Mouse (Mus musculus): ENCODE measurements around the gene Zcchc10. TPM values are rescaled to one million over a fixed set of nuclear protein-coding genes. Genes with fewer than 3 reads are reported as not detected.
"Not testable (repeated sequence)": the region's sequence is repeated elsewhere in the genome, so short reads cannot be mapped to it uniquely, and the experiment has no call there.

Gene Zcchc10
- polyA plus RNA-seq, 1 experiment from 2014 or later = 7.8 TPM

GRCm38 (mm10) chr11:53316996-53317395 lies 7.5 kb upstream of the Zcchc10 start:
- Histone ChIP-seq H3K9me3 (replicated peaks) (no peaks in the 10 kb centered on the region), H3K36me3 (replicated peaks) (no peaks in the 10 kb centered on the region), H3K4me1 (replicated peaks) (0 out of 2 replicates have a peak, but pooled peaks cover 4% of the 10 kb centered on the region), H3K4me2 (no peak overlapping the region), H3K4me3 (replicated peaks) (no peak overlapping the region), H3K27ac (replicated peaks) (no peak overlapping the region), H3K27me3 (no peaks in the 10 kb centered on the region), H3K9ac (no peak overlapping the region)
- 35% methylated on average over 6 of the region's 6 CpGs for WGBS (ENCODE audit: insufficient replicate concordance)
- ATAC-seq (ENCODE audit: insufficient read depth) = no peak

GRCm38 (mm10) chr11:53318041-53318440 lies 6.4 kb upstream of the Zcchc10 start:
- Histone ChIP-seq H3K4me3 (replicated peaks) (no peak overlapping the region), H3K4me2 (no peak overlapping the region), H3K36me3 (replicated peaks) (no peaks in the 10 kb centered on the region), H3K9ac (no peak overlapping the region), H3K27me3 (no peaks in the 10 kb centered on the region), H3K9me3 (replicated peaks) (no peaks in the 10 kb centered on the region), H3K27ac (replicated peaks) (no peak overlapping the region), H3K4me1 (replicated peaks) (0 out of 2 replicates have a peak, but pooled peaks cover 4% of the 10 kb centered on the region)
- 71% methylated on average over 7 of the region's 7 CpGs for WGBS (ENCODE audit: insufficient replicate concordance)
- ATAC-seq (ENCODE audit: insufficient read depth) = no peak

GRCm38 (mm10) chr11:53318568-53318967 lies 5.9 kb upstream of the Zcchc10 start:
- not testable (repeated sequence) for H3K4me3 ChIP-seq (replicated peaks); H3K9ac ChIP-seq; ATAC-seq (ENCODE audit: insufficient read depth); H3K27ac ChIP-seq (replicated peaks); H3K36me3 ChIP-seq (replicated peaks); H3K4me2 ChIP-seq; H3K4me1 ChIP-seq (replicated peaks); H3K27me3 ChIP-seq; H3K9me3 ChIP-seq (replicated peaks)
- WGBS (ENCODE audit: insufficient replicate concordance) = 82% methylated on average over 3 of the region's 3 CpGs

GRCm38 (mm10) chr11:53319867-53320266 lies 4.6 kb upstream of the Zcchc10 start:
- not testable (repeated sequence) for H3K27ac ChIP-seq (replicated peaks); H3K4me1 ChIP-seq (replicated peaks); H3K4me3 ChIP-seq (replicated peaks); H3K4me2 ChIP-seq; H3K9me3 ChIP-seq (replicated peaks); H3K9ac ChIP-seq; H3K36me3 ChIP-seq (replicated peaks); H3K27me3 ChIP-seq; ATAC-seq (ENCODE audit: insufficient read depth)
- WGBS (ENCODE audit: insufficient replicate concordance) = 77% methylated on average over 13 of the region's 13 CpGs

- Histone ChIP-seq H3K4me2 (no peak overlapping the region), H3K9ac (no peak overlapping the region), H3K9me3 (replicated peaks) (no peaks in the 10 kb centered on the region), H3K36me3 (replicated peaks) (peaks cover 56% of the 10 kb centered on the region), H3K4me1 (replicated peaks) (peaks cover 13% of the 10 kb centered on the region), H3K4me3 (replicated peaks) (no peak overlapping the region), H3K27ac (replicated peaks) (no peak overlapping the region), H3K27me3 (no peaks in the 10 kb centered on the region)
- WGBS (ENCODE audit: insufficient replicate concordance) = 42% methylated on average over 7 of the region's 7 CpGs
- ATAC-seq (ENCODE audit: insufficient read depth) = no peak
Observed at GRCm38 (mm10) chr11:53330325-53330724, 5.8 kb downstream of the Zcchc10 start.

- H3K4me3 ChIP-seq (replicated peaks) = no peak overlapping the region
- no peaks in the 10 kb centered on the region for H3K9me3 ChIP-seq (replicated peaks)
- peaks cover 12% of the 10 kb centered on the region for H3K4me1 ChIP-seq (replicated peaks)
- ATAC-seq (ENCODE audit: insufficient read depth) = no peak
- no peaks in the 10 kb centered on the region for H3K27me3 ChIP-seq
- H3K4me2 ChIP-seq = no peak overlapping the region
- H3K27ac ChIP-seq (replicated peaks) = no peak overlapping the region
- H3K36me3 ChIP-seq (replicated peaks) = peaks cover 56% of the 10 kb centered on the region
- WGBS (ENCODE audit: insufficient replicate concordance) = 86% methylated on average over 6 of the region's 6 CpGs
- H3K9ac ChIP-seq = no peak overlapping the region
Observed at GRCm38 (mm10) chr11:53331121-53331520, 6.6 kb downstream of the Zcchc10 start.

GRCm38 (mm10) chr11:53332076-53332680 lies 7.7 kb downstream of the Zcchc10 start:
- no peak overlapping the region for H3K4me2 ChIP-seq
- no peak overlapping the region for H3K27ac ChIP-seq (replicated peaks)
- H3K9me3 ChIP-seq (replicated peaks) = no peaks in the 10 kb centered on the region
- WGBS (ENCODE audit: insufficient replicate concordance) = 70% methylated on average over 14 of the region's 14 CpGs
- no peak overlapping the region for H3K4me3 ChIP-seq (replicated peaks)
- H3K4me1 ChIP-seq (replicated peaks) = peaks cover 9% of the 10 kb centered on the region; the same call in 1 of the 2 replicates
- H3K36me3 ChIP-seq (replicated peaks) = peaks cover 53% of the 10 kb centered on the region
- no peak overlapping the region for H3K9ac ChIP-seq
- ATAC-seq (ENCODE audit: insufficient read depth) = no peak
- no peaks in the 10 kb centered on the region for H3K27me3 ChIP-seq

- WGBS (ENCODE audit: insufficient replicate concordance) = 16% methylated on average over 3 of the region's 3 CpGs
- peaks cover 25% of the 10 kb centered on the region for H3K36me3 ChIP-seq (replicated peaks)
- no peak overlapping the region for H3K4me2 ChIP-seq
- H3K4me1 ChIP-seq (replicated peaks) = peaks cover 9% of the 10 kb centered on the region; the same call in 1 of the 2 replicates
- no peak; the same call in 1 of the 2 replicates for ATAC-seq (ENCODE audit: insufficient read depth)
- H3K27ac ChIP-seq (replicated peaks) = no peak overlapping the region
- no peak overlapping the region for H3K9ac ChIP-seq
- H3K4me3 ChIP-seq (replicated peaks) = no peak overlapping the region
- no peaks in the 10 kb centered on the region for H3K27me3 ChIP-seq
- H3K9me3 ChIP-seq (replicated peaks) = no peaks in the 10 kb centered on the region
Observed at GRCm38 (mm10) chr11:53335505-53336181, 11.2 kb downstream of the Zcchc10 start.

GRCm38 (mm10) chr11:53336182-53336571 lies 11.7 kb downstream of the Zcchc10 start:
- no peaks in the 10 kb centered on the region for H3K9me3 ChIP-seq (replicated peaks)
- H3K9ac ChIP-seq = no peak overlapping the region
- ATAC-seq (ENCODE audit: insufficient read depth) = no peak
- no peak overlapping the region for H3K4me2 ChIP-seq
- no peak overlapping the region for H3K27ac ChIP-seq (replicated peaks)
- peaks cover 20% of the 10 kb centered on the region for H3K36me3 ChIP-seq (replicated peaks)
- H3K4me3 ChIP-seq (replicated peaks) = no peak overlapping the region
- H3K4me1 ChIP-seq (replicated peaks) = peaks cover 9% of the 10 kb centered on the region; the same call in 1 of the 2 replicates
- no peaks in the 10 kb centered on the region for H3K27me3 ChIP-seq

- Histone ChIP-seq H3K4me1 (replicated peaks) (peaks cover 9% of the 10 kb centered on the region; the same call in 1 of the 2 replicates), H3K9ac (no peak overlapping the region), H3K4me2 (no peak overlapping the region), H3K27ac (replicated peaks) (no peak overlapping the region), H3K4me3 (replicated peaks) (no peak overlapping the region), H3K9me3 (replicated peaks) (no peaks in the 10 kb centered on the region), H3K27me3 (no peaks in the 10 kb centered on the region), H3K36me3 (replicated peaks) (peaks cover 14% of the 10 kb centered on the region)
- 70% methylated on average over 1 of the region's 1 CpGs for WGBS (ENCODE audit: insufficient replicate concordance)
- ATAC-seq (ENCODE audit: insufficient read depth) = no peak
Observed at GRCm38 (mm10) chr11:53336924-53337323, 12.4 kb downstream of the Zcchc10 start.

GRCm38 (mm10) chr11:53337684-53338083 lies 13.2 kb downstream of the Zcchc10 start:
- Histone ChIP-seq H3K4me2 (no peak overlapping the region), H3K27ac (replicated peaks) (no peak overlapping the region), H3K4me1 (replicated peaks) (peaks cover 9% of the 10 kb centered on the region; the same call in 1 of the 2 replicates), H3K36me3 (replicated peaks) (0 out of 2 replicates have a peak, but pooled peaks cover 8% of the 10 kb centered on the region), H3K9ac (no peak overlapping the region), H3K9me3 (replicated peaks) (no peaks in the 10 kb centered on the region), H3K4me3 (replicated peaks) (no peak overlapping the region), H3K27me3 (no peaks in the 10 kb centered on the region)
- WGBS (ENCODE audit: insufficient replicate concordance) = 70% methylated on average over 8 of the region's 8 CpGs
- no peak for ATAC-seq (ENCODE audit: insufficient read depth)

All from liver, embryonic 15.5 days (tissue).